Mouse (Mus musculus) bone marrow macrophage, adult 2 months (primary cell): ENCODE results near the gene Endod1.

Experiments
- CTCF ChIP-seq: IDR thresholded peaks from 2 replicates; pipeline ENCODE4 v1.5.1; 2012; ENCODE audit warnings: low read depth, mild to moderate bottlenecking, low read length, moderate library complexity
- POLR2A ChIP-seq: IDR thresholded peaks from 2 replicates; pipeline ENCODE4 v1.6.1; 2012; ENCODE audit warnings: mild to moderate bottlenecking, low read depth, low read length, borderline replicate concordance

DNA sequence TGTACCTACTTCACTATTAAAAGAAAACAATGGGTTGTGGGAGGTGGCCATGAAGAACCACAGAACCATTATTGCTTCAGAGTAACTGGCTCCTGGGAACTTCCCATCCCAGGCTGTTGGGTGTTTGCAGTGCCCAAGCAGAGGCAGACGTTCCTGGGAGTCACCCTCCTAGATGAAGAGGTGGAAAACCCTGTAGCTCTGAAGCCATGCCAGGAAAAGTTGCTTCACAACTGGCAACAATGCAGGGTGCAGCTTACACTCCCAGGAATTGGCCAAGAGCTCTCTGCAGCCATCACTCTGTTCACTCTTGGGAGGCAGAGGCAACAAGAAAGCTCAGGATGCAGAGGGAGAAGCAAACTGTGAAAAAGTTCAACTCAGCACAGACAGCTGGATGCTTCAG lies 16.8 kb upstream of the Endod1 start:
- TF ChIP-seq POLR2A (no peak), CTCF (no peak)
